Mouse (Mus musculus) Muller cell, postnatal 12 days (primary cell): ENCODE measurements around the gene Cfap97d1.
A peak's percentile ranks its signal among the peaks of the same experiment; 100 is the strongest.

Experiments used
- DNase-seq: peaks from one replicate; pipeline ENCODE4 v3.0.0-alpha.2; 2015; ENCODE audit errors: inconsistent ontology term

Gene Cfap97d1

DNA sequence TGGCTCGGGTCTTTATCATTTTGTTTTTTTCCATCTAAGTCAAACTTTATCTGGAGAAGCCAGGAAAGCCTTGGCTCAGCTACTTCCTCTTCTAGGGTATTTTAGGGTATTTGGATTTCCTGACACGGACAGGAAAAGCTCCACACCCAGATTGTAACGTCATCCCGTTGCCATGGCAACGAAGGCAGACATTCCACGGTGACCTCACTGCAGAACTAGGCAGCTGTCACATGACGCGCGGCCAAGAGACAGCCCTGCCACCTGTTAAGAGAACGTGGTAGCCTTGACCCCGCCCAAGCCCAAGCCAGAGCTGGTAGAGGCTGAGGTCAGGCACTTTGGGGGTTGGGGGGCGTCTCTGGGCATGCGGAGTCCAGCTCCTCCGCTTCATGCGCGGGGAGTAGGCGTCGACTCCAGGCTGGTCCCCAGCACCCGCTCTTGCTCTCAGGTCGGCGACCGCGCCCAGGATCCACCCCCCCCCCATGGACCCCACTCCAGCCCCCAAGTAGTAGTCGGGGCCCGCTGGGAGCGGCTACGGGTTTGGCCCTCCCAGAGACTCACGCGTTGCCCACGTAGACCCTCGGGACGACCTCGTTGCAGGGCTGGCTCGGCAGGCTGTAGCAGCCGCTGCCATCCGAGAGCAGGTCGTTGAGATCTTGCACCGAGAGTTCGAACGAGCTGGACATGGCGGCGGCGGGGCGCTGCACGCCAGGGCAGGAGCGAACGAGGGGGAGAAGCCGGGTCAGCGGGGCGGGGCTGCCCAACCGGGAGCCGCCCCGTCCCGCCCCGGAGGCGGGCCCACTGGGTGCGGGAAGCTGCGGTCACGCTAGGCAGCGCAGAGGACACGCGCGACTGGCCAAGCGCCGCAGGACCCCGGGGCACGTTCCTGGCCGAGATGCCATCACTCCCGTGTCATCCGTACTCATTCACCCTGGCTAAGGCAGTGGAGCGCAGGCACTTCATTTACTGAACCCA lies at the start of gene Cfap97d1:
Gene Cfap97d1, plus strand, starts transcription at position 226 of the 972 bp plus-strand sequence.
- DNase-seq: peak; percentile 95

DNA sequence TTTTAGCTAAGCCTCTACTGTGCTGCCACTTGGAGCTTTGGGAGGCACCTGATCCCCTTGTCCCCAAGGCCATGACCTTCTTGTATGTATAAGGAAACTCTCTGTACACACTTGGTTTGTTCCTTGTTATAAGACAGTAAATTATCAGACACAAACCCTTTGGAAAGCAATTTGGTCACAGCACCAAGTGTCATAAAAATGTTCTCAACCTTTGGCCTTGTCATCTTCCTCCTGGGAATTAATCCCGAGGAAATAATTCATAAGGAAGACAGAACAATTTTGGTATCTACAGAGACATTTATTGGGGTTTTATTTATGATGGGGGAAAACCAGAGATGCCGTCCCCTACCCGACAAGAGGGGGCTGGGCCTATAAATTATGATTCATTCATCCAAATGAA lies 48.3 kb upstream of the Cfap97d1 start:
- DNase-seq: no peak

DNA sequence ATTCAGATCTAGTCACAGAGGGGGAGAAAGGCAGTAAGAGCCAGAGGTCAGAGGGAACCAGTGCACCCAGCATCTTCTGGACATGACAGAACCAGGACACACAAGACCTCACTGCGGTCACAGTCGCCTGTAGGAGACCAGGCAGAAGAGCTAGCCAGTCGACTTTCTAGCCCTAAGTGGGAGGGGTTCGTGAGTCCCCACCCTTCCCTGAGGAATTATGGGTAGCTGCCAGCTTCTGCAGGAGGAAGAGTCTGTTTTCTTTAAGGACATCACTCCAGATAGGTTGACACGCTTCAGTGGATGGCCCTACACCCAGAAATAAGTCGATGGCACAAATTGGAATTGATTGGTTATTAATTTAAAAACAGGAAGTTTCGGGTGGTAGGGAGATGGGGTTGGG lies 47.7 kb upstream of the Cfap97d1 start:
- DNase-seq: no peak

DNA sequence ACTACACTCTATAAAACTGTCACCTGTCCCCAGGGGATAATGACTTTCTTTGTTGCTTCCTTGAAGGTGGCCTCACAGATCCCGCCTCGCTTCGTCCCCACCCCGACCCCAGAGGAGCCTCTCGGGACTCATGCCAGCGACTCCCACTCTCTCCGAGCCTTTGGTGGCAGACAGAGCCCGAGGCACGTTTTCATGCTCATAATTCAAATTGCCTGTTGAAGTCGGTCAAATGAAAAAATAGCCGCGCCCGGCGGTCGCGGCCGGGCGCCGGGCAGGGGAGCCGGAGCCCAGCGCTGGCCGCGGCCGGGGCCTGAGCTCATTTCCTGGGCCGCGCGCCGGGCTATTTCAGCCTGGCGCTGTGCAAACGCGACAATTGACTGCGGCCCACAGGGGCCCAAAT lies 47.0 kb upstream of the Cfap97d1 start:
- peak; percentile 56 for DNase-seq

DNA sequence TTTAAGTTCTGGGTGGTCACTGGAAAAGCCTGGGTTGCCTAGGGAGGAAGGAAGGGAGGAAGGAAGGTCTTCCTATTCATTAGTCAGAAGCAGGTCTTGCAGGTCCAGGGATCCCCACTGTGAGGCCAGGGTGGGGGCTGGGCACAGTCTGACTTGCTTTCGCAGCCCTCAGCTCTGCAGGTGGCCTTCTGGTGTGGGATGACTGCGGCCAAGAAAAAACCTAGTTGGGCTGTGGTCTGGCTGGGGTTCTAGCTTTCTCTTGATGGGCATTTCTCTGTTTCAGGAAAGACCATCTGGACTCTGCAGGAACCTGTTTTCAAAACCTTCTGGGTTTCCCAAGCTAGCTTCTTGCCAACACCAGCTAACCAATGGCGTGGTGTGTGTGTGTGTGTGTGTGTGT lies 41.0 kb upstream of the Cfap97d1 start:
- no peak for DNase-seq

DNA sequence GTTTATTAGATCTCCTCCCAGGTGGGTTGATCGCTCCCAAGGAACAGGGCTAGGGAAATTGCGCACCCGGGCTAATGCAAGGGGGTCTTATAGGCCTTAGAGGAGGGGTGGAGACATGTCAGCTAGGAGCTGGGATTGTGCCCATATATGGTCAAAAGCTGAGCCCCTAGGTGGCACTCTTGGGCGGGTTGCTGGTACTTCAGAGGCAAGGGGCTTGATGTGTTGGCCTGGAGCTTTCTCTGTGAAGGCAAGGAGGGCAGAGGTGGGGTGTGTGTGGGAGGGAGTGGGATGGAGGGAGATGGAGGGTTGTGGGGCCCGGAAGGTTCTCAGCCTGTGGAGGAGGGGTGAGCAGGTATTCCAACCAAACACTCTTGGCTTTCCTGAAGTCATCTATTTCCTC lies 37.6 kb upstream of the Cfap97d1 start:
- no peak for DNase-seq

DNA sequence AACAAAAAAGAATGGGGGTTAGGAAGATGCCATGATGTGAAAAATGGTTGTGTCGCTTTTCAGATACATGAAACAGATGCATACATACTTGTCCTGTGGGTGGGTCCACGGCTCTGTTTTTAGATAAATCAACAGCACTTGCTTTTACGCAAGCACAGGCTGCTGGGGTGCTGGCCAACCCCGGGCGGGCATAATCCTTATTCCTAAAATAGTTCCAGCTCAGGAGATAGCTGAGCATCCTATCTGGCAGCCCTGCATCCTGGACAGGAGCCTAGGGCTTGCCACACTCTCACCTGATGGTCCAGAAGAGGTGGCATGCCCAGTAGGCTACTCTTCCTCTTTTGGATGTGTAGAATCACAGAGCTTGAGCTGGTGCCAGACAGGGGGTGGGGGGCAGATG lies 34.1 kb upstream of the Cfap97d1 start:
- DNase-seq: no peak

DNA sequence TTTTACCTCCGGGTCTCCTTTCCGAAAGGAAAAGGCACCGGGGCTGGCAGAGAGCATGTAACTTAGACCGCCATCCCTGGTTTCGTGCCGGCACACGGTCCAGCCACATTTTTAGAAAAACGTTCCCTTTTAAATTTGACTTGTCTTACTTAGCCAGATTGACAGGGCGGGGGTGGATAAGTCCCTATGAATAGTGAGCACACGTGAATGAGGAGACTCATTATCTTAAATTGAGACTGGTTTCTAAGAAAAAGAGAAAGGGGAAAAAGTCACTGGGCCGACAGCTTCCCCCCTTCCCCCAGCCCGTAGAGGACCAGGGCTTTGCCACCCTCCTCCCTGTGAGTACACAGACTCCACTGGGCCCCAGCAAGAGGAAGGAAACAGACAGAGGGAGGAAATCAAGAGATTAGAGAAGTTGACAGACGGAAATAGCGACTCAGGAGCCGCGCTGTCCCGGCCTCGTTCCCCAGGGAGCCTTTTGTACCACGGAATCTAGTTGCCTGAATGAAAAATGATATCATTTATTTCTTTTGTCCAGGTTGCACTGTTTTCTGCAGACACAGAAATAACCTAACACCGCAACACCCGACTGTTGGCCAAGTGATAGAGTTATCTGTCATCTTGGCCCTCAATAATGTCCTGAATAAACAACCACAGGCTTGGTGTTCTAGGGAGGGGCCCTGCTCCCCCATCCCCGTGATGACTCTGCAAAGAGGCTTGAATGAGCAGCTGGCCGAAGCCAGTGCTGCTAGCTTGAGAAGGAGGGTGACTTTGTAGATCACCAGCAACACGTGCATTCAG lies 31.3 kb upstream of the Cfap97d1 start:
- no peak for DNase-seq

DNA sequence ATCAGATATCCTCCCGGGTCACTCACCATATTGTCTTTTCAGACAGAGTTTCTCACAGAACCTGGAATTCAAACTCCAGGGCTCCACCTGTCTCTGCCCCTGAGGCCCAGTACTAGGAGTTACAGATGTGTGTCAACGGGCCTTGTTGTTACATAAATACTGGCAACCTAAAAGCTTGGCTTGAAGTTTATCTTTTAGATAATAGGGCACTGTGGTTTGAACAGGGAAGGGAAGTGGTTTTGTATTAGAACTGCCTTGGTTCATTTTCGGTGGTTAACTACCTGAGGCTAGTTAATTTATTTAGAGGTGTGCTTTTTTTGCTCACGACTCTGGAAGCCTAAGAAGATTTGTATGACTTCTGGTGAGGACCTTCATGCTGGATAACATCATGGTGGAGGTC lies 30.6 kb upstream of the Cfap97d1 start:
- DNase-seq: no peak

DNA sequence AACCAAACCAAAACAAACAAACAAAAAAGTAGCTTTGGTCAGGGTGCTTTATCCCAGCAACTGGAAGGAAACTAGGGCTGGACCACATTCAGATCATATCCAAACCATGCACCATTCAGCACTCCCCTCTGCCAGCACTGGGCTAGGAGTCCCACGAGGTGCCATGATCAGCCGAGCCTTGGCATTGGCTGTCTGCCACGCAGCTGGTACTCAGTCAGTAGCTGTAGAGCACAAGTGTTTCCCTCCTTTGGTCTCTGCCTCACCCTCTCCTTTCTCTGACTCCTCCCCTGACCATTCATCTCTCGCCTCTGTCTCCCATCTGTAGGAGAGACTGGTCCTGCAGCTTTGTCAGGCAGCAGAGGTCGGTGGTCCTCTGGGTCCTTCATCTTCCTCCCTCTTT lies 26.6 kb upstream of the Cfap97d1 start:
- no peak for DNase-seq

DNA sequence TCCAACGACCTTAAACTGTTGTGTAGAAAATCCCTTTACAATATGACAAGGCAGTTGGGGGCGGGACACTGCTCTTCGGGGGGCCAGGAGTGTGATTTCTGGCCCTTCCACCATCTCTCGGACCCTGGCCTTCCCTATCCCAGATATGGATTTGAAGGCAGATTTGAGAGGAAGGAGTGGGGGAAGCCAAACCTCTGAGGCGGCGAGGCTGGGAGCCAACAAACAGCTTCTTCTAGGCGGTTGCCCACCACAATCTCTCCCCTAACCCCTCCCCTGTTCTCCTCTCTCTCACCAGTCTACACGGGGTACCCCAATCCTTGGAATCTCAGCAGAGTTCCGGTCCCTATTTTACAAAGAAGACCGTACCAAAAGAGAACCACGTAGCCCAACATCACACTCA lies 21.0 kb upstream of the Cfap97d1 start:
- DNase-seq: no peak

DNA sequence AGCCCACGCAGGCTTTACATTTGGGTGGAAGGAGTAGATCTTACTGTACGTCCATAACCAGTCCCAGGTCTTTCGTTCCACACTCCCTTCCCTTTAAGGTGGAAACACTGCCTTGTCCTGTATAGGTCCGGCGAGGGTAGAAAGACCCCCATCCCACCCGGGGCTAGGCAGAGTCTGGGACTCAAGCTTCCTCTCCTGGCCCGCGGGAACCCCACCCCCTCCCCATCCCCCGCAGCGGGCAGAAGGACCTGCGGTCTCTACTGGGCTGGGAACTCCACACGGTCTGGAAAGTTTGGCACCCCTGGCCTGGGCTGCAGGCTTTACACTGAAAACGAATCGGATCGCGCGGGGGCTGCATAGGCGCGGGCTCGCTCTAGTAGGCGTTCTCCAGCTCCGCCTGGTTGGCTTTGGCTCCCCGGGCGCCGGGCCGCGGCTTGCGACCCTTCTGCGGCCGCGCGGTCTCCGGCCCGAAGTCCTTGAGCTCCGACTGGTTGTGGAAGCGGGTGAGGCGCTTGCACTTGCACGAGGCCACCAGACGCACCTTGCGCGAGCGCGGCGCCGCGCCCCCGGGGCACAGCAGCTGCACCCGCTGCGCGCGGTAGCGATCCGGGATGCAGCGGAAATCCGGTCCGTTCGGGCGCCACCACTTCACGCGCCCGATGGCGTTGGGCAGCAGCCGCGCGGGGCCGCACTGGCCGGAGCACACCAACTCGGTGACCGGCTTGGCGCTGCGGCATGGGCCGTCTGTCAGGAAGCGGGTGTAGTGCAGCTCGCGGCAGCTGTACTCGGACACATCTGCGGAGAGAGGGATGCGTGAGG lies 20.4 kb upstream of the Cfap97d1 start:
- peak; percentile 62 for DNase-seq

DNA sequence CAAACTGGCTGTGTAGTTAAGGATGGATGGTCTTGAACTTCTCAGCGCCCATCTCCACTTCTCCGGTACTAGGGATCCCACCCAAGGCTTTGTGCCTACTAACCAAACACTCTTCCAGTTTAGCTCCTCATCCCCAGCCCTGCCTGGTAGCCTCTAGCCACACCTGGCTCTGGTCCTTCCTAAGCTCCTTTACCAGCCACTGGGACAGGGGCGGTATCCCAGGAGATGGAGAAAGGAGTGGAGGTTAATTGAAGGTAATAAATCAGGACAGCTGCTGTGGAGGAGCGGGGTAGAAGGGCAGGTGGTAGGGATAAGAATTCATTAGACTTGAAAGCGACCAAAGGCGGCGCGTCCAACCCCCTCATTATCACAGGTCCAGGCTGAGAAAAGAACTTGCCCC lies 19.4 kb upstream of the Cfap97d1 start:
- no peak for DNase-seq

DNA sequence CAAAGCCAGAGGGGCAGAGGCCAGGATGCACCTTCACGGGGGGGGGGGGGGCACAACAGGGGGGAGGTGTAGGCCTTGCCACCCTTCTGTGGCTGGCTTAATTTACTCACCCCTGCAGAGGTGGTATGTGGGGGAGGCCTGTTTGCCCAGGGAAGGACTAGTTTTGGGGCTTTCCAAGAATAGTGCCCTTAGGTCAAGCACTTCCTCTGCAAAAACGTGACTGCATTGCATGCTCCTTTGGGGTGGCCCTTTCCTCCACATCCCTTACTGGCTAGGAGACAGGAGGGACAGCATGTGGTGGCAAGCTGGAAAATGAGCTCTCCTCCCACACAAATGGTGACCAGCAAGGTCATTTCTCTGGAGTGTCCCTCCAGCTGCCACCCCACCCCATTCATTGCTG lies 18.5 kb upstream of the Cfap97d1 start:
- no peak for DNase-seq

DNA sequence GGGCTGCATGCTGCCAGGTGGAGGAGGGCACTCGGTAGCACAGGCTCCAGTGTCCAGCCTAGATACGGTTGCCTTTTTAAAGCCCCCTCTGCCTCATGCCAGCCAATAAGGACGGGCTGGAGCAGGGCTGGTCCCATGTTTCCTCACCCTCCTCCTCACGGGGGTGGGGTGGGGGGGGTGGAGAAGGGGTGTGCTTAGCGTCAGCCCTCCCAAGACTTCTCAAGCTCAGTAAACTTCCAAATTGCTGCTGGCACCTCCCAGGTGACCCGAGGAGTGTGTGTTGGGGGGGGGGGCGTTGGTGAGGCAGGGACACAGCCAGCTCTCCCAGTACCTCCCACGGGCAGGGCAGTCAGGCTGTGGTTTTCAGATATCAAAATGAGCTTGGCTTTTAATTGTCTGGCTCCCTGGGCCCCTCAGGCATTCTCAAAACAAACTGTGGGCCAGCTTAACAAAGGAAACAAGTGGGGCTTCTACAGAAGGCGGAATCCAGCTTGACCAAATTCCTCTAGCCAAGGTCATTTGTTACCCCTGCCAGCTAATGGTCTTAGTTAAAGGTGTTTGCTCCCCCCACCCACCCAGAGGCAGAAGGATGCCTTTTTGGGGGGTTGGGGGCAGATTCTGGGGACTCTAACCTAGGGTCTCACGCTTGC lies 17.0 kb upstream of the Cfap97d1 start, which contains the start of gene Sost:
Gene Sost, minus strand, starts transcription at position 51 of the 650 bp plus-strand sequence.
- DNase-seq: peak; percentile 51

DNA sequence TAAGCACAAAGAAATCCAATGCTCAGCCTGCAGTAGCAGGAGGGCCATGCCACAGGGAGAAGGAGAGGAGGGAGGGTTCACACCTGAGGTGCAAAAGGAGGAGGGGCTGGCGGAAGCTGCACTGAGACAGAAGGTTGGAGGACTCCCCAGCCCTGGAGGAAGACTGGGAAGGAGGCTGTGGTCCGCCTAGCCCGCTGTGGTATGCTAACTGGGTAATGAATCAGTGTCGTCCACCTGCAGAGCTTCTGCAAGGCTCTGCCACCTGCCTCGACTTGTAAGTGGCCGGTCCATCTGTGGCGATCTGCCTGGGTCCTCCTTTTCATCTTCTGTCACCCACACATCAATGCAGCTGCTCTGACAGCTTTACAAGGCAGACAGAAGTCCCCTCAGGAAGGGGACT lies 15.8 kb upstream of the Cfap97d1 start:
- no peak for DNase-seq

DNA sequence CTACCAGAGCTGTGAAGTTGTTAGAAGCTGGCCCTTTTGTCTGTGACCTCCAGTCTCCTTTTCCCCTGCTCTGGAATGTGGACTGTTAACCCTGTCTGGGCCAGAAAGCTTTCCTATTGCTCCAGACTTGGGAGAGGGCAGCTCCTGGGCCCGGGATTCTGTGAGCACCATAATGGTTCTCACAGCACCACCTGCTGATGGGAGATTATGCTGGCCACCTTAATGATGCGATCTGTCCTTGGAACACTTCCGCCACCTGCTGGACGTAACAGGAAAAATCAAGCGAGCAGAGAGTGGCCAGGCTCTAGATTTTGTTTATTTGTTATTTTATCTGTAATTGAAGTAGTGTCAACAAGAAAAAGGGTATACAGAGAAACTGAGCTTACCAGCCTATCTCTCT lies 15.3 kb upstream of the Cfap97d1 start:
- peak; percentile 76 for DNase-seq

DNA sequence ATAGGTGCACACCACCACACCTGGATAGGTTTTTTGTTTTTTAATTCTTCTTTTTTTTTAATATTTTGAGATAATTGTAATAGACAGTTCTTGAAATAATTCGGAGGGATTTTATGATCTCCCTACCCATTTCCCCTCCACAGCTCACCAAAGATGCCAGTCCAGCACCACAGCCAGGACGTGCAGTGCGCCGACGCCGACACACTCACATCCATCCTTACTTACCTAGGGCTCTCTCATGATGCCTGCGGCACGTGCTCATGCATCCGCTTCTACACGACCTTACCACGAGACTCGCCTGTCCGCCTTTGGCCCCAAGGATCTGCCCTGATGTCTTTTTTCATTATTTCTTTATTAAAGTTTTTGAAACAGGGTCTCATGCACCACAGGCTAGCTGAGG lies 14.2 kb upstream of the Cfap97d1 start:
- DNase-seq: no peak

DNA sequence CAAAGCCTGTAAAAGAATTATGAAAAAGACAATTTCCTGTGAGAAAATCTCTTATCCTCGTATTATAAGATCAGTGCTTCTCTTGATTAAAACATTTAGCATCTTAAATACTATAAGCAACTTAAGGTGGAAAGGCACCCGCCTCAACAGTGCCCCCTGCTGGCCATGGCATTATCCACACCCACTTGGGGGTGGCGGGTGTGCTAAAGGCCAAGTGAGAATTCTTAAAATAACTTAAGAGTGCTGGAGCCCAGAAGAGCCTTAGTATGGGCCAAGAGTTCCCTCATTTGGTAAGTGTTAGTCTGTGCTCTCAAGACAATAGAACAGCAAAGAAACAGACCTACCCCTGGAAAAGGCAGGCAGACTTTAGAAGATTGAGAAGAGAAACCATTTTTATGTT lies 12.7 kb upstream of the Cfap97d1 start:
- no peak for DNase-seq

DNA sequence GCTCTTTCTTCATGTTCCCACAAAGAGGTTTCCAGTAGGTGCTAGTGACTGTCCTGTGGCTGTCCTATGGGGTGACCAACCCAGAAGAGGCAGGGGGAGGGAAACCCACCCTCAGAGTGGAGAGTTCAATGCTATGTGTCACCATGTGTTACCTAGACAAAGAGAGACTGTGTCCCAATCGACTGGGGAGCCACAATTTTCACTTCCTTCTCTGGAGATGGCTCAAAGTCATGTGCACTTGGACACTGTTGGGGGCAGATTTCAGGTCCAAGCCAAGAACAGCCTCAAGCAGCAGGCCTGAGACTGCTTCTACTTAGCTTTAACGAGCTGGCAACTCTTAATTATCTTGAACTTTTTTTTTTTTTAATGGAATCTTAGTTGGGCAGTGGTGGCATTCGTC lies 12.0 kb upstream of the Cfap97d1 start:
- no peak for DNase-seq

DNA sequence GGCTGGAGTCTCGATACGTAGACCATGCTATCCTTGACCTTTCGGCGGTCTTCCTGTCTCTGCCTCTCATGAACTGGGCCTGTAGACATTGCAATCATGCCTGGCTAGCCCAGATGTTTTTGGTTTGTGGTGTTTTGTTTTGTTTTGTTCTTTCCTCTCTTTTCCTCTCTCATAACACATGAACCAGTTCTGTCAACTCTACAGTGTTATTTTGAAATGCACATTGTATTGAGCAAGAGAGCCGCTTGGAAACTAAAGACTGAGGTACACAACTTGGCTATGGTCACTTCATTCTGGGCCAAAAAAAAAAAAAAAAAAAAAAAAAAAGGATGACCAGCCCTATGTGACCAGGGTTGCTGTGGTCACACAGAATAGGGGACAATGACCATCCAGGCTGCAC lies 11.4 kb upstream of the Cfap97d1 start:
- DNase-seq: no peak
